Mouse (Mus musculus): ENCODE data around the gene Abca2. TPM values are rescaled to one million over a fixed set of nuclear protein-coding genes. Genes with fewer than 3 reads are reported as not detected.

Gene Abca2
- total RNA-seq (2014; rRNA removed; ENCODE audit: low replicate concordance): 27.6 and 32.0 TPM in 2 replicates
- polyA plus RNA-seq (2015; fragmentation: Nextera tagmentation; extraction: Ambion mirVana): 2.4 and 3.6 TPM in 2 replicates

- Histone ChIP-seq H3K27ac (ENCODE audit: low read depth) (peak within 1 kb of the TSS; percentile 36; the same call in 1 of the 2 replicates), H3K4me3 (ENCODE audit: low read depth, low read length) (peak within 1 kb of the TSS; percentile 81), H3K9ac (replicated peaks; ENCODE audit: low read depth, low read length) (peak within 1 kb of the TSS; percentile 79), H3K4me2 (ENCODE audit: low read depth, low read length) (peak within 1 kb of the TSS; percentile 99), H3K9me3 (replicated peaks; ENCODE audit: control insufficient read depth, low read length) (no peaks in the 10 kb centered on the region), H3K27me3 (ENCODE audit: control insufficient read depth, insufficient read depth, low read length) (peaks cover 26% of the 10 kb centered on the region), H3K36me3 (replicated peaks; ENCODE audit: control insufficient read depth, insufficient read depth, low read length) (no peaks in the 10 kb centered on the region), H3K4me1 (ENCODE audit: control insufficient read depth, insufficient read depth) (peaks cover 4% of the 10 kb centered on the region; the same call in 1 of the 2 replicates)
- WGBS: under 1% methylated on average over 74 of the region's 89 CpGs
- peak; percentile 91 for DNase-seq (ENCODE audit: low spot score)
- TF ChIP-seq EP300 (IDR thresholded peaks at IDR 0.05; ENCODE audit: low read depth) (no peak), CTCF (IDR thresholded peaks at IDR 0.05; ENCODE audit: low read depth) (peak; percentile 88)
- peak; percentile 92 for ATAC-seq (ENCODE audit: insufficient read depth, low read depth)
These were observed at the start of gene Abca2 for GRCm38 (mm10) chr2:25428442-25429236. Gene Abca2 (plus strand): TSS chr2:25428703.

- no peaks in the 10 kb centered on the region for H3K4me1 ChIP-seq (ENCODE audit: control insufficient read depth, insufficient read depth)
- H3K9me3 ChIP-seq (replicated peaks; ENCODE audit: control insufficient read depth, low read length): no peaks in the 10 kb centered on the region
- no peak overlapping the region for H3K4me2 ChIP-seq (ENCODE audit: low read depth, low read length)
- H3K36me3 ChIP-seq (replicated peaks; ENCODE audit: control insufficient read depth, insufficient read depth, low read length): no peaks in the 10 kb centered on the region
- ATAC-seq (ENCODE audit: insufficient read depth, low read depth): no peak
- no peak overlapping the region for H3K4me3 ChIP-seq (ENCODE audit: low read depth, low read length)
- no peaks in the 10 kb centered on the region for H3K27me3 ChIP-seq (ENCODE audit: control insufficient read depth, insufficient read depth, low read length)
- H3K27ac ChIP-seq (ENCODE audit: low read depth): no peak overlapping the region
- no peak overlapping the region for H3K9ac ChIP-seq (replicated peaks; ENCODE audit: low read depth, low read length)
- TF ChIP-seq CTCF (IDR thresholded peaks at IDR 0.05; ENCODE audit: low read depth): no peak
- no peak for TF ChIP-seq EP300 (IDR thresholded peaks at IDR 0.05; ENCODE audit: low read depth)
- no peak for DNase-seq (ENCODE audit: low spot score)
- whole genome bisulfite sequencing: 57% methylated on average over 5 of the region's 5 CpGs
These were observed 44.0 kb upstream of the Abca2 start for GRCm38 (mm10) chr2:25384492-25384891.

GRCm38 (mm10) chr2:25391266-25391665, 37.2 kb upstream of the Abca2 start:
- Histone ChIP-seq H3K9me3 (replicated peaks; ENCODE audit: control insufficient read depth, low read length) (no peaks in the 10 kb centered on the region), H3K9ac (replicated peaks; ENCODE audit: low read depth, low read length) (no peak overlapping the region), H3K4me3 (ENCODE audit: low read depth, low read length) (no peak overlapping the region), H3K4me2 (ENCODE audit: low read depth, low read length) (no peak overlapping the region), H3K36me3 (replicated peaks; ENCODE audit: control insufficient read depth, insufficient read depth, low read length) (no peaks in the 10 kb centered on the region), H3K27ac (ENCODE audit: low read depth) (no peak overlapping the region), H3K4me1 (ENCODE audit: control insufficient read depth, insufficient read depth) (peaks cover 5% of the 10 kb centered on the region; the same call in 1 of the 2 replicates), H3K27me3 (ENCODE audit: control insufficient read depth, insufficient read depth, low read length) (peaks cover 29% of the 10 kb centered on the region)
- ATAC-seq (ENCODE audit: insufficient read depth, low read depth): no peak
- DNase-seq (ENCODE audit: low spot score): no peak
- 58% methylated on average over 5 of the region's 5 CpGs for WGBS
- TF ChIP-seq EP300 (IDR thresholded peaks at IDR 0.05; ENCODE audit: low read depth): no peak
- no peak for TF ChIP-seq CTCF (IDR thresholded peaks at IDR 0.05; ENCODE audit: low read depth)

- Histone ChIP-seq H3K36me3 (replicated peaks; ENCODE audit: control insufficient read depth, insufficient read depth, low read length) (no peaks in the 10 kb centered on the region), H3K4me1 (ENCODE audit: control insufficient read depth, insufficient read depth) (peaks cover 5% of the 10 kb centered on the region; the same call in 1 of the 2 replicates), H3K4me2 (ENCODE audit: low read depth, low read length) (no peak overlapping the region), H3K9ac (replicated peaks; ENCODE audit: low read depth, low read length) (no peak overlapping the region), H3K4me3 (ENCODE audit: low read depth, low read length) (no peak overlapping the region), H3K27me3 (ENCODE audit: control insufficient read depth, insufficient read depth, low read length) (peaks cover 62% of the 10 kb centered on the region), H3K27ac (ENCODE audit: low read depth) (no peak overlapping the region; the same call in 1 of the 2 replicates), H3K9me3 (replicated peaks; ENCODE audit: control insufficient read depth, low read length) (no peaks in the 10 kb centered on the region)
- DNase-seq (ENCODE audit: low spot score) (peak; percentile 25), ATAC-seq (ENCODE audit: insufficient read depth, low read depth) (peak; percentile 37; the same call in 1 of the 2 replicates)
- WGBS: 26% methylated on average over 3 of the region's 3 CpGs
- TF ChIP-seq EP300 (IDR thresholded peaks at IDR 0.05; ENCODE audit: low read depth): no peak
- TF ChIP-seq CTCF (IDR thresholded peaks at IDR 0.05; ENCODE audit: low read depth): no peak
These were observed 34.0 kb upstream of the Abca2 start for GRCm38 (mm10) chr2:25394281-25395221.
